Mouse (Mus musculus) limb, embryonic 14.5 days (tissue): ENCODE measurements around the gene Kat6b. TPM values are rescaled to one million over a fixed set of nuclear protein-coding genes. Genes with fewer than 3 reads are reported as not detected.

ENCODE experiments used
- ATAC-seq: fragments of 200-750 bp; cut with Nextera tagmentation; 2 replicates; pipeline ENCODE4 v1.8.0; 2017; ENCODE audit warnings: low read depth, moderate number of reproducible peaks, moderate TSS enrichment; ENCODE audit not compliant: low FRiP score
- DNase-seq: peaks from one replicate; pipeline ENCODE4 v3.0.0-alpha.2; 2015; ENCODE audit warnings: low spot score
- H3K27ac ChIP-seq: fragments of 300-500 bp; sonication (generic); replicated peaks from 2 replicates; pipeline ENCODE4 v1.5.1; 2014; ENCODE audit warnings: low read depth, mild to moderate bottlenecking, low read length, moderate library complexity, mixed read lengths
- H3K27me3 ChIP-seq: fragments of 300-500 bp; sonication (generic); 2 replicates; pipeline ENCODE4 v1.6.1; 2014; ENCODE audit warnings: low read length, mixed read lengths; ENCODE audit not compliant: control insufficient read depth, insufficient read depth
- H3K36me3 ChIP-seq: fragments of 300-500 bp; sonication (generic); 2 replicates; pipeline ENCODE4 v1.6.1; 2014; ENCODE audit warnings: mild to moderate bottlenecking, low read length, moderate library complexity, mixed read lengths; ENCODE audit not compliant: control insufficient read depth, insufficient read depth
- H3K4me1 ChIP-seq: fragments of 300-500 bp; sonication (generic); 2 replicates; pipeline ENCODE4 v1.6.1; 2014; ENCODE audit warnings: antibody characterized with exemption, low read length, mixed read lengths; ENCODE audit not compliant: control insufficient read depth, insufficient read depth
- H3K4me2 ChIP-seq: fragments of 300-500 bp; sonication (generic); replicated peaks from 2 replicates; pipeline ENCODE4 v1.6.1; 2014; ENCODE audit warnings: low read depth, mild to moderate bottlenecking, low read length, moderate library complexity; ENCODE audit not compliant: severe bottlenecking
- H3K4me3 ChIP-seq: fragments of 300-500 bp; sonication (generic); replicated peaks from 2 replicates; pipeline ENCODE4 v1.5.1; 2014; ENCODE audit warnings: low read length
- H3K9ac ChIP-seq: fragments of 300-500 bp; sonication (generic); 2 replicates; pipeline ENCODE4 v1.6.1; 2014; ENCODE audit warnings: mild to moderate bottlenecking, low read depth, low read length, moderate library complexity; ENCODE audit not compliant: severe bottlenecking
- H3K9me3 ChIP-seq: fragments of 300-500 bp; sonication (generic); 2 replicates; pipeline ENCODE4 v1.6.1; 2016; ENCODE audit warnings: low read length; ENCODE audit not compliant: control insufficient read depth
- POLR2A ChIP-seq: fragments of 200-500 bp; IDR thresholded peaks from 2 replicates; pipeline ENCODE4 v1.8.0; 2012; ENCODE audit warnings: inconsistent platforms, mild to moderate bottlenecking, moderate library complexity, borderline replicate concordance; ENCODE audit not compliant: insufficient read depth, insufficient read length; ENCODE audit errors: extremely low read depth
- WGBS: fragments of 180-500 bp; shearing (Covaris S2); extraction: QIAGEN DNeasy Blood & Tissue Kit; methylation state at CpG from one replicate; pipeline ENCODE4 v1.1.7; 2014; 5-methylcytosine and 5-hydroxymethylcytosine counted together
- polyA plus RNA-seq, 2 experiments: library from polyadenylated mRNA; depleted of rRNA in 1 of 2; stranded (reverse) in 1 of 2; unstranded in 1 of 2; fragments of >200 nt; fragmentation: Nextera tagmentation in 1 of 2; extraction: Ambion mirVana in 1 of 2; gene quantifications; 2 replicates each; pipeline versions ENCODE4 v1.2.1 to v1.2.3; 2012 to 2014

The Kat6b gene
- polyA plus RNA-seq, 2 experiments: 26.0 to 35.5 TPM

DNA sequence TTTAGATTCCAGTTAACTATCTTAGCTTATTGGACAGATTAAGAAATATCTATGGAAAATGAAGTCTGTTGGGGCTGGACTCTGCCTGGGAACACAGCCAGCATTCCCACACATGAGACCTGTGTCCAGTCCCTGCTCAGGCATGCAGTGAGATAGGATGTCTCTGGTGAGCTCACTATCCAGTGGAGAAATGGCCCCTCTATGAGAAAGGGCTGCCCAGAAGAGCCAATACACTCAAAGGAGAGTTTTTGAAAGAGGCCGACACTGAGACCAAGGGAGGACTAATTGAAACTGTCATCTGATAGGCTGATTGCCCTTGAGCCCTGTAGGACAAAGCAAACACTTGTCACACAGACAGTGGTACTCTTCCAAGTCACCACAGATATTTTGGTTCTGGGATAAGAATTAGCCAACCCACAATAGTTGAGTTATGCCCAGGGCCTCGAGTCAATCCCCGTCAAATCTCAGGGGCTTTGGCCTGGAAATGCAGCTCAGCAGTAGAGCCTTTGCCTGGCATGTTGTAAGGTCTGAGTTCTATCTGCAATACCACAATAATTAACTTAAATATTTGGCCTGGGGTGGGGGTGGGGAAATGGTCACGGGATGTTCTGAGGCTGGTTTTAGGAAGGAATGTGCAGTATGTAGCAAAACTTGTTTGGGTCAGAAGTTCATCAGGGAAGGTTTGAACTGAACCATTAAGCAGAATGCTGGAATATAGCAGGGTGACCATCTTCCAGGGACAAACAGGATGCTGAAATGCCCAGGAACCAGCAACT lies 239.4 kb downstream of the Kat6b start:
- Histone ChIP-seq H3K27ac (no peak overlapping the region), H3K9me3 (peaks cover 5% of the 10 kb centered on the region; the same call in 1 of the 2 replicates), H3K4me3 (no peak overlapping the region), H3K4me1 (peaks cover 21% of the 10 kb centered on the region), H3K36me3 (no peaks in the 10 kb centered on the region), H3K4me2 (no peak overlapping the region), H3K27me3 (no peaks in the 10 kb centered on the region), H3K9ac (no peak overlapping the region)
- DNase-seq: no peak
- no peak for ATAC-seq
- WGBS: 83% methylated on average over 4 of the region's 4 CpGs
- TF ChIP-seq POLR2A: no peak

Other genes with a start within 250 kb of the Kat6b start
- 0.47 and 0.50 TPM in 2 replicates for gene Dupd1, start 233.1 kb downstream of the Kat6b start, polyA plus RNA-seq (2012; rRNA removed)
- 0.76 and 0.82 TPM in 2 replicates for gene Dupd1, start 233.1 kb downstream of the Kat6b start, polyA plus RNA-seq (2014; fragmentation: Nextera tagmentation; extraction: Ambion mirVana)